Mouse (Mus musculus) NIH3T3 (cell line): ENCODE measurements at regions not wholly inside any gene's neighbourhood (a gene's known extent, or its start where the extent isn't known, plus 50 kb on each side); places are given as distances from the start of the nearest gene placed in this dataset.
A peak's percentile ranks its signal among the peaks of the same experiment; 100 is the strongest.

Experiments used
- DNase-seq: peaks from one replicate; pipeline ENCODE4 v3.0.0-alpha.2; 2012; ENCODE audit warnings: low read depth

DNA sequence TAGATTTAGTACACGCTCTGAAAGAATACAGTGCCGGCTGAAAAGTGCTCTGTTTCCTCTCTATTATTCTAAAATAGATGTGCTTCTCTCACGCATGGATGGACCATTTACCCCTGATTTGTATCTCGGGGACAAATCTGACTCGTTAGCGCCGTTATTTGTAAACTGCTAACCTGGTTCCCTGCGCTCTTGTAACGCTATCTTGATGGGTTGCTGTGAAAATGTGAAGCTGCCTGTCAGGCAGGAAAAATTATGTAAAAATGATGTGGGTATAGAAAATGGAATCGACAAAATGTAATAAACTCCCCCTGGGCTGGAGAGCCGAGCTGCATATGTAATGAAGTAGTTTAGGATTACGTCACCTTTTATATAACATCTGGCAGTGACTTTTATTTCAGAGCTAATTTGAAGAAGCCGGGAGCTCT, 59.4 kb upstream of the Slc30a5 start:
- DNase-seq, result peak; percentile 3

DNA sequence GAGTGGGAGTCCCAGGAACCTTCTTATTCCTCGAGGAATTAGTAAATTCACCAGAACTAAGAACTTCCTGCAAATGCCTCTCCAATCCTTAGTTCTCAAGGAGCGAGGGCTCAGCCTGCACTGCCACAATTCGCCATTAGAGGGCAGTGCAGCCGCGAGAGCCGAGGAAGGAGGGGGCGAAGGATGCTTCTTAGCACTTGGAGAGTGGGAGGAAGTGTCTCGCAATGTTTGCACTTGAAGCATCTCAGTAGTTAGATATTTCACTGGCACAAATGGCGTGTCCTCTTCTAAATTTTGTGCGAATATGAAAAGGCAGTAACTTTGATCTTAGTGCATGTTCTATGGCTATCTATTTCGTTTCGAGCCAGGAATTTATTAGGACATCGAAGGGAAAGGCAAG, 59.0 kb upstream of the Slc30a5 start:
- DNase-seq, result peak; percentile 82

DNA sequence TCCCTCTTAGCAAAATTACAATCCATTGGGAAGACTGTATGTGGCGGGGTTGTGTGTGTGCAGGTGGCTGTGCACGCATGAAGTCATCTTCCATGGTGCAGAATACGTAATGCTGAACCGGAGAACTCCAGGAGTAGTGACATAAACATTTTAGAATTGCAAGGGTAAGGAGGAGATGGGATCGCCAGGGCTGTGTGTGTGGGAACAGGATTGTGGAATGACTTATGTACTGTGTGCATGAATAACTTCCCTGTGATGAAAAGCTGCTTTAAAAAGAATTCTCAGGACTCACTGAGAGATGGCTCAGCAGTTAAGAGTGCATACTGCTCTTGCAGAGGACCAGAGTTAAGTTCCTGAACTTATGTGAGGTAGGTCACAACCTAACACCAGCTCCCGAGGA, 57.2 kb upstream of the Slc30a5 start:
- DNase-seq, result no peak

- DNase-seq, result no peak
These were observed 55.3 kb upstream of the Slc30a5 start for GRCm38 (mm10) chr13:100888481-100888880.

GRCm38 (mm10) chr13:100883711-100884110, 50.5 kb upstream of the Slc30a5 start:
- no peak for DNase-seq
